Mouse (Mus musculus): ENCODE results near the gene Upk2.

Upk2 gene

GRCm38 (mm10) chr9:44454891-44455220, at the start of gene Upk2:
Upk2 (minus strand) TSS chr9:44454976.
- no peak for DNase-seq (ENCODE audit: low read depth)

GRCm38 (mm10) chr9:44502006-44502405, 47.2 kb upstream of the Upk2 start:
- DNase-seq (ENCODE audit: low read depth), result peak; percentile 76

GRCm38 (mm10) chr9:44501206-44501879, 46.6 kb upstream of the Upk2 start:
- peak; percentile 43 for DNase-seq (ENCODE audit: low read depth)

- DNase-seq (ENCODE audit: low read depth), result no peak
Observed at GRCm38 (mm10) chr9:44500638-44501175, 45.9 kb upstream of the Upk2 start.

GRCm38 (mm10) chr9:44500163-44500533, 45.4 kb upstream of the Upk2 start:
- no peak for DNase-seq (ENCODE audit: low read depth)

GRCm38 (mm10) chr9:44499356-44500162, 44.8 kb upstream of the Upk2 start:
- DNase-seq (ENCODE audit: low read depth), result no peak

GRCm38 (mm10) chr9:44498421-44499355, 43.9 kb upstream of the Upk2 start:
- no peak for DNase-seq (ENCODE audit: low read depth)

GRCm38 (mm10) chr9:44497624-44498377, 43.0 kb upstream of the Upk2 start:
- peak; percentile 62 for DNase-seq (ENCODE audit: low read depth)

GRCm38 (mm10) chr9:44496803-44497461, 42.2 kb upstream of the Upk2 start:
- DNase-seq (ENCODE audit: low read depth), result peak; percentile 32

GRCm38 (mm10) chr9:44495810-44496344, 41.1 kb upstream of the Upk2 start:
- peak; percentile 31 for DNase-seq (ENCODE audit: low read depth)

GRCm38 (mm10) chr9:44494863-44495809, 40.4 kb upstream of the Upk2 start:
- peak; percentile 88 for DNase-seq (ENCODE audit: low read depth)

GRCm38 (mm10) chr9:44494261-44494862, 39.6 kb upstream of the Upk2 start:
- DNase-seq (ENCODE audit: low read depth), result peak; percentile 70

- peak; percentile 75 for DNase-seq (ENCODE audit: low read depth)
Observed at GRCm38 (mm10) chr9:44492631-44493461, 38.1 kb upstream of the Upk2 start.

- DNase-seq (ENCODE audit: low read depth), result no peak
Observed at GRCm38 (mm10) chr9:44491351-44491750, 36.6 kb upstream of the Upk2 start.

- no peak for DNase-seq (ENCODE audit: low read depth)
Observed at GRCm38 (mm10) chr9:44490086-44490967, 35.6 kb upstream of the Upk2 start.

GRCm38 (mm10) chr9:44489651-44490085, 34.9 kb upstream of the Upk2 start:
- no peak for DNase-seq (ENCODE audit: low read depth)

GRCm38 (mm10) chr9:44488855-44489381, 34.1 kb upstream of the Upk2 start:
- peak; percentile 46 for DNase-seq (ENCODE audit: low read depth)
